Mouse (Mus musculus) adrenal gland, postnatal 14 days (tissue): ENCODE measurements around the gene Acin1. TPM values are rescaled to one million over a fixed set of nuclear protein-coding genes. Genes with fewer than 3 reads are reported as not detected.
A peak's percentile ranks its signal among the peaks of the same experiment; 100 is the strongest.

Experiments
- DNase-seq: peaks from one replicate; pipeline ENCODE4 v3.0.0; 2021; ENCODE audit warnings: mixed read lengths
- long read RNA-seq, 2 experiments: library from polyadenylated mRNA; stranded (forward); transcript quantifications; one replicate each; pipeline ENCODE4 v2.0.0; 2021
- total RNA-seq: library from RNA; stranded (reverse); gene quantifications from 2 replicates; pipeline ENCODE4 v1.2.3, GENCODE M21; 2021

Acin1 gene
- 168 and 193 TPM in 2 replicates for total RNA-seq
- long read RNA-seq, experiment 1, full-length matches to known transcripts: 12 of 55 reads
- long read RNA-seq, experiment 1, partial matches to known transcripts: 9 of 55 reads
- long read RNA-seq, experiment 1, other reads (novel, unspliced or antisense): 34 of 55 reads
- long read RNA-seq, experiment 2, full-length matches to known transcripts: 9 of 45 reads
- long read RNA-seq, experiment 2, partial matches to known transcripts: 29 of 45 reads
- long read RNA-seq, experiment 2, other reads (novel, unspliced or antisense): 7 of 45 reads

DNA sequence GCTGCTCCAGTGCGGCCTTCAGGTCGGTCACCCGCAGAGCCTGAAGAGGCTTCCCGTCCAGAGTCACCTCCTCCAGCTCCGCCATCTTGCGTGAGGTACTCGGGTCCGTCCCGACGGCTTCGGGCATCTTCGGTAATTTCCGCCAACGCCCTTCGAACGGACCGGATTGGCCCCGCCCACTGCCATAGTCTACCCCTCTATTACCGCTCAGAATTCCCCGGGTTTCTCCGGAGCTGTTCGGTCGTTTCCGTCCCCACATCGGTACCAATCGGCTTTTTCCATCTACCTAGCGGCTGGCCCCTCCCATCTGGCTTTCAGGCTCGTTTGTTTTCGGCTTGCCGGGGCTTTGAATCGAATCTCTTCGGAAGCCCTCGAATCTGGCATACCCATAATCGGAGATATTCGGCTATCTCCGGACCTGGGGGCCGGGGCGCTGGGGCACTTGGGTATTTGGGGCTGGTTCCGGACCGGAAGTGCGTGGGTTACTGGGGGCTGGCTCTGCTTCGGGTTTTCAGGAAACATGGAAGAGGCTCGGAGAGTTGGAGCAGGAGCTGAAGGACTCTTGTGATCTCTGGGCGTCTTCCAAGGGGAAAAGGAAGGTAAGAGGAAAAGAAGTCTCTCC, at the start of gene Acin1:
TSS of gene Acin1 (minus strand) at position 410 of the 622 bp plus-strand sequence.
- DNase-seq: peak; percentile 100

DNA sequence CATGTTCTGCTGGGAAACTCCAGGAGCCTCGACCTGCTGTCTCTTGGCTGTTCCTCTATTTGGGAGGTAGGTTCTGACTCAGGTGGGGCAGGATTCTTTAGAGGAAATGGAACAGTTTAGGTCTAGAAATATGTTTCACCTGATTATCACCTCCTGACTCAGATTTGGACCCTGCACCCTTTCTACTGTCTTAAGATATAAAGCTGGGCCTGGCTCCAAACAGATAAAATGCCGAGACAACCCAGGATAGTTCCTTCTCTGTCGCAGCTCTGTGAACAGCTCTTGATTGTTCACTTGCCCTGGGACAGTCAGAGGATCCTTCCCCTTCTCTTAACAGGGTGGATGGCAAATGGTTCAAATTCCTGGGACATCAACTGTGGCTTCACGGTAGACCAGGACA, 48.5 kb upstream of the Acin1 start:
- no peak for DNase-seq

DNA sequence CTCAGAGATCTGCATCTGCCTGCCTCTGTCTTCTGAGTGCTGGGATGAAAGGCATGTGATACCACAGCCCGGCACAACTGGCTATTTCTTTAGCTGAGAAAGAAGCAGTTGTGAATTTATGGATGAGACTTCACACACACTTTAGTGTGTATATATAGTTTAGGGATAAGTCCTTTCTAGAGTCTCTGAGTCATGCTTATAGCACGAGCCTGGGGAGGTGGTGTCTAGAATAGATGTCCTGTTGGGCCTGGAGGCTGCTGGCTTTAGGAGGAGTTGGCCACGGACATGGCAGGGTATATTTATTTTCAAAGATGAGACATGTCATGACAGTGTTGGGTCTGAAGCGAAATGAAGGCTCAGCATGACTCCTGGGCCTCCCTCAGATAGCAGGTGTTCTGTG, 47.3 kb upstream of the Acin1 start:
- no peak for DNase-seq

DNA sequence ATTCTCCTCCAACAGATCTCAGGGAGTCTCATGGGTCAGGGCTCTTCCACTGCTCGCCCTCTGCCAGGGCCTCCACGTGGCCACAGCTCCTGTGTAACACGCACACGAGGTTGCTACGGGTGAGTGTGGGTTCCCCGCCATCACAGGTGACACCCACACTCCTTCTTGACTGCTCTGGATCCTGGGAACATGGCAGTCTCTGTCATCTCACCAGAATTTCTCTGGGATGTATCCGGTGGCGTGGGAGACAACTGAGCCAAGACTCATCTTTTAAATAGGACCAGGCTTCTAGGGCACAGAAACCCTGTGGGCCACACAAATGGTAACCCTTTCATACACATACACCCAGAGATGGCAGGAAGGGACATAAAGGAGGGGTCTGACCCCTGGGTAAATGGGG, 45.5 kb upstream of the Acin1 start:
- no peak for DNase-seq

DNA sequence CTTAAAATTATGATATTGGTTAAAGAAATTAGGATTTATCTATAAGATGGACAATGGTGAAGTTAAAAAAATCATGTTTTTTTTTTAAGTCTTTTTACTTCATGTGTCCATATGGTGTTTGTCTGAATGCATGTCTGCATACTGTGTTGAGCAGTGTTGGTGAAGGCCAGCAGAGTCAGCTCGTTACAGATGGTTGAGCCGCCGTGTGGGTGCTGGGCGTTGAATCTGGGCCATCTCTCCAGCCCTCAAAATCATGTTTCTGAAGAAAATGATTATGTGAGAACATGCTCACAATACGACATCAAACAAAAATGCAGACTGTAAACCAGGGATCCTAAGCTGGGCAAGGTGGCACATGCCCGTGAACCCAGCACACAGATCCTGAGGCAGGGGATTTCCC, 43.6 kb upstream of the Acin1 start:
- DNase-seq: no peak

DNA sequence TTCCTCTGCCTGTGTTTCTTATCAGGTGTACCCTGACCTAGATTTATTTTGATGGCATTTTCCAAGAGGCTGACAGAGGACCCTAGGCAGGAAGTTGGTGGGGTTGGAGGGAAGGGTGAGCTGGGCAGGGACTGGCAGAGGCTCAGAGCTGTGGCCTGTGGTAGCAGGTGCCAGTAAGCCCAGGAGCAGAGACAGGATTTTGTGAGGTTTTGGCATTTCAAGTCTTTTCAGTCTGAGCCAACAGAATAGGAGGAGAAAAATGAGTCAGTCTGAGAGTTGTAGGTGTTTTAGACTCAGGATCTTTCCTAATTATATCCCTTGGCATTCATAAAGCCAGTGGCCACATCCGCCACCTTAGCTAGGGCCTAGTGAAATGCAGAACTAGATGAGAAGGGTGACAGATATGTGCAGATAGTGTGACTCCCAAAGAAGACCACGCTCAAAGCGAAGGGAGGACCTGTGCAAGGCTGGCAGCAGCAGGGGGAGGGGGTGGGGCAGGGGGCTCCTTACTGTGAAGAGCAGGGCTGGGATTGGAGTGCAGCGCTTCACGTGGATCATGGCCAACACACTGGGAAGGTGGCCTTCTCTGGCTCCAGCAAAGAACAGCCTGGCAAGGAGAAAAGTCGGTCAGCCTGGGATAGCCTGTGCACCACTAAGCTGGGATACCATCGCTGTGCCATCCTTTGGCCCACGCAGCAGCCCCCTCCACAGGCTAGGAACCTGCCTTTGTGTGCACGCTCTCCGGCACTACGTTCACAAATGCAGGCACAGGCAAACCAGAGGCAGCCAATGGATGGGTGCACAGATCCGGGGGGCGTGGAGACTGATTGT, 42.3 kb upstream of the Acin1 start:
- DNase-seq: no peak

DNA sequence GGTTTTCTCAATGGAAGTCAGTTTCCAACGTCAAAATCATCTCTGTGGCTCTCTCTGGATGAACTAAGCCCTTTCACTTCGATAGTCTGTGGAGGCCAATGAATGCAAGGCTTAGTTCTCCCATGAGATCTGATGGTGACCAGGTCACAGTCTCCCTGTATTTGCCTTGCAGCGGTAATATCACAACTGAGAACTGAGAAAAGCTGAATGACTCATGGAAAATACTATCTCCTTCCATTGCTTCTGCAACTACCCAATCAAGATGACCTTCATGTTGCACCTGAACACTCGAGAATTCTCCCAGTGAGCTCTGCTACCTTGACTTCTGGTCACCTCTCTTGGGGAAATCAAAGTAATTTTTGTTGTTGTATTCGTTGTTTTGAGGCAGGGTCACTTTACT, 40.8 kb upstream of the Acin1 start:
- no peak for DNase-seq

DNA sequence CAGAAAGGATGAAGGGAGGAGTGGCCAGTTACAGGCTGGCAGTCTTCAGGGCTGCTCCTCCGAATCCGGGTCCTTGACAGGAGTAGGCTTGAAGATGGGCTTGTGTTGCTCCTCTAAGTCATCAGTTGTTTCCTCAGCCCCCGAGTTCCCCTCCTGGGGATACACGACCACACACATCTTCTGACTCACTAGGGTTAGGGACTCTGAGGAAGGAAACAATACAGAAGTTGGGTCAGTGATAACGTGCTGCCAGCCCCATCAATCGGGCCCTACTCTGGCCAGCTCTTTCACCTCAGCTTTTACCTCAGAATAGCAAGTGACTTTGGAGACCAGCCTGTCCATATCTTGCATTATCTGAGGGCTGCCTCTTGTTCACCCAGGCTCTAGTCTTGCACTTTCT, 37.3 kb upstream of the Acin1 start:
- no peak for DNase-seq

DNA sequence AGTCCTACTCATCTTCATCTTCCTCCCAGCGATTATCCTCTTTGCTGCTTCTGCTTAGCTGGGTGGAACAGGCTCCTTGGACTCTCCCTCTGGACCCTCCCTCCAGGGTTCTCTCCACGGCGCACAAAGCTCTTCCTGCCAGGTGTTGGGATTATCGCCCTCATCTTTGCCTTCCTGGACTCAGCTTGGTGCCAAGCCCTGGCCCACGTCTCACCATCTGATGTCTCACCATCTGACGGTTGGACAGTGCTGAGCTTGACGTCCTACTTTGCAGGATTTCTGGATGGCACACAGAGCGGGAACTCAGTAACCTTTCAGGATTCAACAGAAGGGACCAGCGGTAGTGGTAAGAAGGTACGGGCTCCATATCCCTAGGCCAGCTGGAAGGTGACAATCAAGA, 35.0 kb upstream of the Acin1 start:
- no peak for DNase-seq

DNA sequence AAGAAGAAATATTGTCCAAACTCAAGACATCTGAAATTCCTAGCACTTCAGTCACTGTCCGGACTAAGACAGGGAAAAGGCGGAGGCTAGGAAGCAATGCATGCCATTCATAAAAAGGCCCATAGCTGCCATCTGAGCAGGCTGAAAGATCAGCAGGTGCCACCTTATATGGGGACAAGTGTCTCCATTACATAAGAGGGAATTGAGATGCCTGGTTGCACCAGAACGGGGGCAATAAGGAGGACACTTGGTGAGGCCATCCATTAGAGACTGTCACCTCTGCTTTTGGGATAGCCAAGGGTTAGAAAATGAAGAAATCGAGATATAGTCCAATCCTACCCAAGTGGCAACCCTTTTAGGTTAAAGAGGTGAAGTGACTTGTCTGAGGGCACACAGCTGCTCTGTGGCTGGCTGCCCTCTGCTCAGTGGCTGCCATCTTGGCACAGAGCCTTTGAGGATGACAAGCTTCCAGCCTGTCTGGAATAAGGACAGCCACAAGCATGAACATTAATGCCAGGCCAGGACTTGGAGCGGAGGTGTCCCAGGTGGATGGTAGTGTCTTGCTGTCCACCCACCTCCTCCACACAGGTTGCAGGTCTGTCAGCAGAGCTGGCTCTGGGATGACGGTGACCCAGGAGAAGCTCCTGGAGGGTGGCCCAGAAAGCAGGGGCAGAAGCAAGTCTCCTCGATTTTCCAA, 34.1 kb upstream of the Acin1 start:
- DNase-seq: peak; percentile 30

DNA sequence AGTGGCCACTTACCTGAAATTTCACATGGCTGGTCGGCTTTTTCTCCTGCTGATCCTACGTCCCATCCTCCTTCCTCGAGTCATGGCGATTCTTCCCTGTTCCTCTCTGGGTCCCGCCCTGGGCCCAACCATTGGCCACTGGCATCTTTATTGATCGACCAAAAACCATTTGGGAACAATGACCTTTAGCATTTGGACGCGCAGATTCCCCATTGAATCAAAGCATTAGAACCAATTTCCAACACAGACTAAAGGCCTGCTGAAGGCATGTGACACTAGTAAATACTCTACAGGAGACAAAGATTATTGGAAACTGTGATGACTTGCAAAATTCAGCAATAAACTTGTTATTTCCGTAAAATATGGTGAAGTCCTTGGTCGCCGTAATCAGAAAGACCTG, 33.3 kb upstream of the Acin1 start:
- DNase-seq: no peak

DNA sequence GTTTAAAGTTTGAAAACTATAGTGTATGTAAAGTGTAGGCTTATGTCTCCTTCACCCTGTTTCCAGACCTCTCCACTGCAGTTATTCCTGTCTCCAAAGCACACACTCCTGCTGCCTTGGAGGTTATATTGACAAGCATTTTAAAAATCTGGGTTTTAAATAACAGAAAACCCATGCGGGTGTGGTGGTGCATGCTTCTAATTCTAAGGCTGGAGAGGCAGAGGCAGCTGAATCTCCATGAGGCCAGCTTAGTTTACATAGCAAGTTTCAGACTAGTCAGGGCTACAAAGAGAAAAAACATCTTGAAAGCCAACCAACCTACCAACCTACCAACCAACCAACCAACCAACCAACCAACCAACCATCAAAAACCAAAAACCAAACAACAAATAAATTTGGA, 28.7 kb upstream of the Acin1 start:
- DNase-seq: no peak

DNA sequence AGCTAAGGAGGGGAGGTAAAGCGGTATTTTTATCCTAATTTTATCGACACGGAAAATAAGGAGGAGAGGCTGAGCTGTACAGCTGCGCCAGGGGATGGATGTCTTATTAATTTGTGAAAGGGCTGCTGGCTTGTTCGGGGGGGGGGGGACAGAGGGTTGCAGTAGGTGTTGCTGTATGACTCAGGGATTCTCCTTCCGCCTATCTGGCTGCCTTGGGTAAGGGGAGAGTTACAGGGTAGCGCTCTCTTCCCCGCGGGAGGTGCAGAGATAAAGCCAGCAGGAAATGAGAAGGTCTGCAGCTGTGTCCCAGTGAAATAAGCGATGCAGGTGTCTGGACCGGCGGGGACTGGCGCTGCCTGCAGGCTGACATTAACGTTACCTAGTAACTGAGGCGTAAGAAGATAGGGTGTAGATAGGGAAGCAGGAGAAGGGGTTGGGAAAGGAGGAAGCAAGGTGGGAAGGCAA, 27.9 kb upstream of the Acin1 start:
- peak; percentile 29 for DNase-seq

DNA sequence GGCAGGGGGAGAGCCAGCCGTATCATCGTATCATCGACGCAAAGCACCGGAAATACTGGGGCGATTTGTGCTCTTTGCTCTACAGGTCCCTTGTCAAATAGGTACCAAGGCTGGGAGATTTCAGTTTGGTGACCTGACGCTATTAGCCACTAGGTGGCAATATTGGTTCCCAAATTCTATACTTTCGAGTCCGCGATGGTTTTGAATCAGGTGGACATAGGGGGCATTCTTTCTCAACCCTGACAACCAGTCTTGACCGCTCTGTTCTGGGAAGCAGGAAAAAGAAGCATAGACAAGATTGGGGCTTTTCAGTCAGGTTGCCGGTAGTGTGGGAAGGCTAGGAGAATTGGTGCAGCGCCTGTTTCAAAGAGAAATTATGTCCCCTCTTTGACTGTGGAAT, 27.4 kb upstream of the Acin1 start:
- peak; percentile 73 for DNase-seq

DNA sequence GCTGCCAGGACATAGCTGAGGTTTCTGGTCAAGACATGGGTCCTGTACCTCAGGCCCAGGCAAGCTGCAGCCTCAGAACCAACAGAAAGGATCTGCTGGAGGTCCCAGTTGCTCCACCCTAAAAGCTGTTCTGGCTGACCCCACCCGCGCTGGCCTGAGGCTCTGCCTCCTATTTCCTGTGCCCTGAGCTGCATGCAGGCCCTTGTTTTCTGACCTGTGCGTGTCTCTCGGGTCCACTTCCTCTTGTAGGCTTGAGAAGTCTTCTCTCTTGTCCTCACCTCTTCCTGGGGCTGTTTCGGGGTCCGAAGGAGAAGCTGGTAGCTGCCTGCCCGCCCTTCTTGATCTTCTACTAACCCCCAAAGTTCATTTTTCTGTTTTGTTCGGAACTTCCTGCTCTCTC, 26.1 kb upstream of the Acin1 start:
- DNase-seq: peak; percentile 32

DNA sequence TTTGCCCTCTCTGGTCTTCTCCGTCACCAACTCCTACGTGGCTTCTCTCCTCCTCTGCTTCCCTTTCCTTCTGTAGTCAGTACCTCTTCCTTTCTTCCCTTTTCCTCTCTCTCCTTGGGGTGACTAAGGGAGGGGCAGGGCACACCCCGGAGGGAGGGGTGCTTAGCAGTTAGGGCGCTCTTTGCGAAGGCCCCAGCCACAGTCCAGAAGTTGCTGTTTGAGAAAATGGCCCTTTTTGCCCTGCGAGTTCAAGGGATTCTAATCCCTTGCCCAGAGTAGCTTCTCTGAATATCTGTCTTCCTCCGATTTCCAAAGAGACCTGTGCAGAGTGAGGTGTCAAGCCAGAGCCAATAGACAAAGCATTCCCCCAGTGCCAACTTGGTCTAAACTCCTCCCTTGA, 25.3 kb upstream of the Acin1 start, which contains the start of gene Cebpe:
TSS of gene Cebpe (minus strand) at position 101 of the 400 bp plus-strand sequence.
- DNase-seq: no peak

DNA sequence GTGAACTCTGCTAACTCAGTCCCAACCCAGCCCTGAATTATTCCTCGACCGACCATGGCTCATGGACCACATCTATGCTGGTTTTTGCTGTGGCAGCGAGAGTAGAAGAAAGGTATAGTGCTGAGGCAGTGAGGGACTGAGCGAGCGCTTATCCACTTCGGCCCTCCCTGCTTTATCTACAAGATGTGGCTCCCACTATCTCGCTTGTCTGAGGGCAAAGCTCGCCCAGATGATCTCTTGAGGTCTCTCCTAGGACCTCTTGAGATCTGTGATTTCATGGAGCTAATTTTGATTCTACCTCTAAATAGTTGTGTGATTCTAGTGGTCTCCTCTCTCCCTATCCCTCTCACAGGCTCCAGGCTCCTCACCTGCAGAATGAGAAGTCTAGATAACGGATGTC, 22.3 kb upstream of the Acin1 start:
- DNase-seq: no peak

DNA sequence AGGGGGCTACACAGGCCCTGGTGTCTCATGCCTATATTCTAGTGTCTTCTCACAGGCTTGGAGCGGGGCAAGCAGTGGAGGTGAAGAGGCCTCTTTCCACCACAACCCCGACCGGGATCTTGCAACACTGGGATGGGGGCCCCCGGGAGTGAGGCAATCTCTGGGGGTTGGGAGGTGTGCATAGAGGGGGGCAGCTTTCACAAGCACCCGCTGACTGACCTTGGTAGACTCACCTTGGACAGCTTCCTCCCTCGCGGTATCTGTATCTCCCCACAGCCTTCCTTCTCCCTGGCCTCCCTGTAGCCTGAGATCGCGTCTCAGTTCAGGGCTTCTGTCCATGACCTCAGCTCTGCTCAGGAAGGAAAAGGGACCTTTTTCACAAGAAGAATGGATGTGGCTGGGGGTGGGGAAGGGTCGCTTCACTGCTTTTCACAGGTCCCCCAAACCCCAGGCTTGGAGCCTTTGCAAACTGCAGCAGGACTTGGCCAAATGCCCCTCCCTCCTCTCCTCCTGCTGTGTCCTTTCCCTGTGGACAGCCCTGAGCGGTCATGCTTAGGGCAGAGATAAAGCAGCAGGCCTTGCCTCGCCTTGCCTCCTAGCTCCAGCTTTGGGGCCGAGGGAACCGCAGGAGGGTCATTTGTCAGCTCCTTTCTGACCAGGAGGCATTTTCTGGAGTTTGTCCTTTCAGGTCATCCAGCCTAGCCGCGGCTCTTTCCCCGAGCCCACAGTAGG, 20.0 kb upstream of the Acin1 start:
- peak; percentile 52 for DNase-seq

DNA sequence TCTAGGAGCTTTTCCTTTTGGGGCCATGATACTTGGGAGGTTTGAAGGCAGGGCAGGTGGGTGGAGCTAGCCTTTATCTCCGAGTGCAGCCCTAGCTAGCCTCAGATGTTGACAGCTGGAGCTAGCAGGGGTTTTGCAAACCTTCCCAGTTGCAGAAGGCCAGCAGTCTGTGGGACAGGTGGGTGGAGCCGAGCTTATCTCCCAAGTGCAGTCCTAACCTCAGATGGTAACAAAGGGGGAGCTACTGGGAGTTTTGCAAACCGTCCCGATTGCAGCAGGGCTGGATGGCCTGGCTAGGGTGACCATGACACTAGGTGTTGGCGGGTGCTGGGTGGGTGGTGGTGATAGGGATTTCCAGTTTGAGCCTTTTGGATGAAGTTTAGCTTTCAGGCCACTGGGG, 19.1 kb upstream of the Acin1 start:
- peak; percentile 57 for DNase-seq

DNA sequence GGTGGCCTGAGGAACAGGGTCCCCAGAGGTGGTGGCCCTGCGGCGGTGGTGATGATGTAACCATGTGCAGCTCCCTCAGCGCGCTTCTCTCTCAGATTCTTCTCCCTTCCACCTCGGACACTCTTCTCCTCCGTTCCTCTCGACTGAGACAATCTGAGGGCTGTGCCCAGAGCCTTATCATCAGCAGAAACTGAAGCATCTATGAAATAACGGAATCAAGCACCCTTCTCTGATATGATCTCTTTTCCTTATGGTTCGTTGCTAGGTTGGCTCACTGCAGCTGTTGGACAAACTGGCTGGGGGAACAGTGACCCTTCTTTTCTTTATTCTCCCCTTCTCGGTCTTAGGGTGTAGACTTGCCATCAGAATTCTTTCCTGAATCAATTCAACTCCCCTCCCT, 16.5 kb upstream of the Acin1 start:
- no peak for DNase-seq

DNA sequence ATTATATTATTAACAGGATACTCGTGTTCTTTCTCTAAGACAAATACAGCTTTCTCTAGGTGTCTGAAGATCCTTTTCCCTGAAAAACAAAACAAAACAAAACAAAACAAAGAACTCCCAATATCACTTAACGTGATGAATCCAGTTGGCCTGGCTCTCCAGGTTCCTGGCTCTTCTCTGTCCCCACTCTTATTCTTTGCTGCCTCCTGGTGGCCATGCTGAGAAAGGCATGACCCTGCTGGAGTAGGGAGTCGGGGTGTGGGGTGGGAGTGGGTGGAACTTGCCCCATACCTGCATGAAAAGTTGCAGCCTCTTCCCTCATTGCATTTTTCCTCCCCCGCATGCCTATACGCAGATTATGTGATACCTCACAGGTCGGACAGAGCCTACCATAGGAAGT, 14.6 kb upstream of the Acin1 start:
- DNase-seq: peak; percentile 91

DNA sequence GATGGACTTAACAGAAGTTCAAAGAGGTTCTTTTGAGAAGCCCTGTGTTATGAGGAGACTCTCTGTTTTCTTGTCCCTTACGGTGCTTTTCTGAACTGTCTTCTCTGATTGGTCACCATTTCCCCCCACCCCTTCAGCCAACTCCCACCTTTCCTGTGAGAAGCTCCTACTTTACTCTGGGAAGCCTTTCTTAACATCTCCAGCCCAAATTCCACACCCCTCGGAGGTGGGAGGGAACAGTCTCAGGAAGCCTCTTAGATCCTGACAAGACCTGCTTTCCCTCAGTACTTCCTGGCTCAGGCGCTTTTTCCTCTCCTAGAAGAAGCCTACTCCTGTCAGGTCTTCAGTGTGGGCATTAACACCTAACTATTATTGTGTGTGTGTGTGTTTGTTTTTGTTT, 12.9 kb upstream of the Acin1 start:
- no peak for DNase-seq
